Mouse (Mus musculus) thymus, adult 2 months (tissue): ENCODE data around the gene C1qtnf6. TPM values are rescaled to one million over a fixed set of nuclear protein-coding genes. Genes with fewer than 3 reads are reported as not detected.
A peak's percentile ranks its signal among the peaks of the same experiment; 100 is the strongest.

ENCODE experiments used
- DNase-seq: peaks from one replicate; pipeline ENCODE4 v3.0.0; 2021
- H3K27ac ChIP-seq: fragments of 200-500 bp; 2 replicates; pipeline ENCODE4 v1.5.1; 2012; ENCODE audit warnings: low read length, control low read depth; ENCODE audit not compliant: control insufficient read depth, insufficient read depth
- H3K27me3 ChIP-seq: fragments of 200-500 bp; 2 replicates; pipeline ENCODE4 v1.6.1; 2012; ENCODE audit warnings: mild to moderate bottlenecking, low read length, moderate library complexity, mixed read lengths; ENCODE audit not compliant: control insufficient read depth, insufficient read depth
- H3K36me3 ChIP-seq: fragments of 200-500 bp; 2 replicates; pipeline ENCODE4 v1.6.1; 2012; ENCODE audit warnings: mild to moderate bottlenecking, low read length, moderate library complexity; ENCODE audit not compliant: control insufficient read depth, insufficient read depth
- H3K4me1 ChIP-seq: fragments of 200-500 bp; replicated peaks from 2 replicates; pipeline ENCODE4 v1.6.1; 2012; ENCODE audit warnings: low read length; ENCODE audit not compliant: control insufficient read depth, insufficient read depth
- H3K4me3 ChIP-seq: fragments of 200-500 bp; 2 replicates; pipeline ENCODE4 v1.5.1; 2012; ENCODE audit warnings: mild to moderate bottlenecking, low read length, control low read depth, moderate library complexity; ENCODE audit not compliant: control insufficient read depth, insufficient read depth
- CTCF ChIP-seq: fragments of 200-500 bp; IDR thresholded peaks from 2 replicates; pipeline ENCODE4 v1.5.1; 2012; ENCODE audit warnings: mild to moderate bottlenecking, control low read depth, low read length, moderate library complexity, borderline replicate concordance; ENCODE audit not compliant: control insufficient read depth, poor library complexity, insufficient read depth; ENCODE audit errors: extremely low read depth
- POLR2A ChIP-seq: fragments of 200-500 bp; IDR thresholded peaks from 2 replicates; pipeline ENCODE4 v1.6.1; 2012; ENCODE audit warnings: mild to moderate bottlenecking, low read length, control low read depth, moderate library complexity; ENCODE audit not compliant: control insufficient read depth, poor library complexity, insufficient read depth; ENCODE audit errors: extremely low read depth
- WGBS: fragments of 180-500 bp; shearing (Covaris S2); methylation state at CpG from one replicate; pipeline ENCODE4 v1.1.7; 2018; 5-methylcytosine and 5-hydroxymethylcytosine counted together
- polyA plus RNA-seq: library from polyadenylated mRNA; depleted of rRNA; stranded (reverse); fragments of >200 nt; gene quantifications from 2 replicates; pipeline ENCODE4 v1.2.3, GENCODE M21; 2012; rRNA removed

The C1qtnf6 gene
- polyA plus RNA-seq, 1 experiment, result 12.5 TPM

GRCm38 (mm10) chr15:78480991-78481390 lies 50.2 kb downstream of the C1qtnf6 start:
- Histone ChIP-seq H3K4me1 (peaks cover 4% of the 10 kb centered on the region), H3K27ac (no peak overlapping the region), H3K27me3 (no peaks in the 10 kb centered on the region), H3K4me3 (no peak overlapping the region), H3K36me3 (no peaks in the 10 kb centered on the region)
- TF ChIP-seq CTCF, result no peak
- no peak for TF ChIP-seq POLR2A
- DNase-seq, result no peak
- WGBS, result 45% methylated on average over 2 of the region's 2 CpGs

DNA sequence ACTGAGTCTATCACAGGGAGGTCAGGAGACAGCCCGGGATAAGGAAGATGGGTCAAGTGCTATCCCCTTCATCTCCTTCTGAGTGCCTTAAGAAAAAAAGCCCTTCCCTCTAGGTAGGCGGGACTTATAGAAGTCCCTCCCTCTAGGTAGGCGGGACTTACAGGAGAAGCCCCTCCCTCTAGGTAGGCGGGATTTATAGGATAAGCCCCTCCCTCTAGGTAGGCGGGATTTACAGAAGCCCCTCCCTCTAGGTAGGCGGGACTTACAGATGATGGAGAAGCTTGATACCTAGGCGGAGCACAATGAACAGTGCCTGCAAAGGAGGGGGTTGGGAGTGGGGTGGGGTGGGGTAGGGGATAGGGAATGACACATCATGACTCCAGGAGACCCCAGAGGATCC lies 51.1 kb downstream of the C1qtnf6 start:
- TF ChIP-seq CTCF (no peak), POLR2A (no peak)
- Histone ChIP-seq H3K4me3 (no peak overlapping the region), H3K4me1 (peaks cover 11% of the 10 kb centered on the region), H3K36me3 (no peaks in the 10 kb centered on the region), H3K27me3 (no peaks in the 10 kb centered on the region), H3K27ac (no peak overlapping the region)
- DNase-seq, result no peak
- WGBS, result 83% methylated on average over 7 of the region's 7 CpGs

GRCm38 (mm10) chr15:78479470-78479869 lies 51.7 kb downstream of the C1qtnf6 start:
- Histone ChIP-seq H3K27me3 (no peaks in the 10 kb centered on the region), H3K27ac (no peak overlapping the region), H3K4me3 (no peak overlapping the region), H3K36me3 (no peaks in the 10 kb centered on the region), H3K4me1 (peaks cover 17% of the 10 kb centered on the region)
- 82% methylated on average over 5 of the region's 5 CpGs for WGBS
- TF ChIP-seq CTCF (no peak), POLR2A (no peak)
- DNase-seq, result no peak

- Histone ChIP-seq H3K27me3 (no peaks in the 10 kb centered on the region), H3K4me1 (peaks cover 17% of the 10 kb centered on the region), H3K27ac (no peak overlapping the region), H3K4me3 (no peak overlapping the region), H3K36me3 (no peaks in the 10 kb centered on the region)
- DNase-seq, result no peak
- 88% methylated on average over 4 of the region's 4 CpGs for WGBS
- TF ChIP-seq POLR2A (no peak), CTCF (no peak)
Observed at GRCm38 (mm10) chr15:78478073-78478472, 53.1 kb downstream of the C1qtnf6 start.

- no peak overlapping the region for H3K27ac ChIP-seq
- TF ChIP-seq CTCF (no peak), POLR2A (no peak)
- no peaks in the 10 kb centered on the region for H3K36me3 ChIP-seq
- H3K27me3 ChIP-seq, result no peaks in the 10 kb centered on the region
- 93% methylated on average over 1 of the region's 1 CpGs for WGBS
- DNase-seq, result no peak
- H3K4me1 ChIP-seq, result peaks cover 17% of the 10 kb centered on the region
- no peak overlapping the region for H3K4me3 ChIP-seq
Observed at GRCm38 (mm10) chr15:78476878-78477277, 54.3 kb downstream of the C1qtnf6 start.

DNA sequence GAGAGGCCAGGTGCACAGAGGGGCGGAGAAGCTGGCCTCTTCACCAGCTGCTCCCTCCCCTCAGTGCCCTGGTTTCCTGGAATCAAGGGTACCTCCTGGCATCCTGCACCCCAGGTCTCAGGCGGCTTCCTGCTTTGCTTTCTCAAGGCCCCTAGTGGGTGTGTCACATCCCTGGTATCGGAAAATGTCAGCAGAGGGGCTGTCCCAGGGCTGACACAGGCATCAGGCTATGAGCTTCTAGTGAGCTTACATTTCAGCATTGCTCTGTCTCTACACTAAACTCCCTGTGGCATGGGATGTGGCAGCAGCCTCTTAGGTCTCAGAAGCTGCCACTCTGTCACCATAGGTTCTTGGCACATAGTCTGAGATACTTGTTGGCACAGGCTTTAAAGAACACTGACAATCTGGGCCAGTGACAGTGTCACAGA lies 55.6 kb downstream of the C1qtnf6 start:
- 6% methylated on average over 3 of the region's 3 CpGs for WGBS
- TF ChIP-seq CTCF (no peak), POLR2A (no peak)
- Histone ChIP-seq H3K36me3 (no peaks in the 10 kb centered on the region), H3K4me1 (peaks cover 13% of the 10 kb centered on the region), H3K27ac (no peak overlapping the region), H3K27me3 (no peaks in the 10 kb centered on the region), H3K4me3 (no peak overlapping the region)
- DNase-seq, result peak; percentile 58

DNA sequence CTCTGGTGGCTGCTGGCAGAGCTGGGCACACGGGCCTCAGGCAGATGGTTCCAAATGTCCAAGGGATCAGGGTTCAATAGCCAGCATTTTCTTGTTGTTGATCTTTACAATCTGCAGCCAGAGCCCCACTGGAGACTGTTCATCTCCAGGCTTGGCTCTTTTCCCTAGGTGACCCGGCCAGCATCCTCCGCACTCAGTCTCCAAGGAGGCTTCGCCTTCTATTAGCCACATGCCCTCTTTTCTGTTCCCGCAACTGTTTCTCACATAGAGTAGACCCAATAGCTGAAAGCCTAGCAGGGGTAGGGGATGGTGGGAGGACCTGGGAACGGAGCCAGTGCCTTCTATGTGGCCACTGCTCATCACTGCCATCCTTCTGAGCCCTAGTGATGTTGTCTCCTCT lies 57.8 kb downstream of the C1qtnf6 start:
- TF ChIP-seq CTCF, result no peak
- no peak for TF ChIP-seq POLR2A
- Histone ChIP-seq H3K36me3 (no peaks in the 10 kb centered on the region), H3K4me3 (no peak overlapping the region), H3K27ac (no peak overlapping the region), H3K27me3 (no peaks in the 10 kb centered on the region), H3K4me1 (peaks cover 13% of the 10 kb centered on the region)
- WGBS, result 92% methylated on average over 6 of the region's 6 CpGs
- no peak for DNase-seq

Other genes with a start within 250 kb of the C1qtnf6 start
- gene Csf2rb2, start 225.7 kb downstream of the C1qtnf6 start, polyA plus RNA-seq, result 17.2 and 19.9 TPM in 2 replicates
- gene Csf2rb, start 205.7 kb downstream of the C1qtnf6 start, polyA plus RNA-seq, result 35.0 and 38.3 TPM in 2 replicates
- 0.46 and 0.50 TPM in 2 replicates for gene Tex33, start 135.5 kb downstream of the C1qtnf6 start, polyA plus RNA-seq
- gene Tst, start 125.5 kb downstream of the C1qtnf6 start, polyA plus RNA-seq, result 44.5 and 58.0 TPM in 2 replicates
- 188 and 195 TPM in 2 replicates for gene Mpst, start 125.0 kb downstream of the C1qtnf6 start, polyA plus RNA-seq
- gene Kctd17, start 102.9 kb downstream of the C1qtnf6 start, polyA plus RNA-seq, result 77.8 and 78.0 TPM in 2 replicates
- gene Tmprss6, start 62.8 kb downstream of the C1qtnf6 start, polyA plus RNA-seq, result 0.39 and 1.5 TPM in 2 replicates
- gene Il2rb, start 36.1 kb downstream of the C1qtnf6 start, polyA plus RNA-seq, result 49.7 and 53.7 TPM in 2 replicates
- gene Sstr3, start 13.3 kb upstream of the C1qtnf6 start, polyA plus RNA-seq, result 1.6 and 2.2 TPM in 2 replicates
- gene Rac2, start 41.4 kb upstream of the C1qtnf6 start, polyA plus RNA-seq, result 1,833 and 1,914 TPM in 2 replicates
- gene Cyth4, start 65.6 kb upstream of the C1qtnf6 start, polyA plus RNA-seq, result 81.1 and 83.6 TPM in 2 replicates
- gene Elfn2, start 187.4 kb upstream of the C1qtnf6 start, polyA plus RNA-seq, result 4.7 and 8.4 TPM in 2 replicates
- 97.5 and 110 TPM in 2 replicates for gene Mfng, start 242.1 kb upstream of the C1qtnf6 start, polyA plus RNA-seq